Mouse (Mus musculus) kidney, adult 18-20 months (tissue): ENCODE data around the gene Pmpcb.

ENCODE experiments used
- DNase-seq: peaks from one replicate; pipeline ENCODE4 v3.0.0; 2021

The Pmpcb gene

DNA sequence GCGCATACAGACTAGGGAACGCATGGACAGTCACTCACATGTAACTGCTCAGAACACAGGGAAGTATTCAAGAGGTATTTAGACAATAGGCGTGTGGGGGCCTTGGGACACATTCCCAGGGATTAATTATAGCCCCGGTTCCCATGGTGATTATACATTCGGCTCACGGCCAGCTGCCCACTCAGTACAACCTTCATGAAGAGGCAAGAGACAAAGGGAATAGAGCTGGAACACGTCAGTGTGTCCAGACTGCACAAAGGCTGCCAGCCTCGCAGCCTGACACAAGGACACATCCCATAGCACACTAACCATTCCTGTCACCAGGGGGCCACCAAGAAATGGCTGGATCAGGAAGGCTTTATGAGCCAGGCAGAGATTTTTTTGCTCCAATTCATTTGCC lies 4.0 kb upstream of the Pmpcb start:
- DNase-seq = peak; percentile 44

DNA sequence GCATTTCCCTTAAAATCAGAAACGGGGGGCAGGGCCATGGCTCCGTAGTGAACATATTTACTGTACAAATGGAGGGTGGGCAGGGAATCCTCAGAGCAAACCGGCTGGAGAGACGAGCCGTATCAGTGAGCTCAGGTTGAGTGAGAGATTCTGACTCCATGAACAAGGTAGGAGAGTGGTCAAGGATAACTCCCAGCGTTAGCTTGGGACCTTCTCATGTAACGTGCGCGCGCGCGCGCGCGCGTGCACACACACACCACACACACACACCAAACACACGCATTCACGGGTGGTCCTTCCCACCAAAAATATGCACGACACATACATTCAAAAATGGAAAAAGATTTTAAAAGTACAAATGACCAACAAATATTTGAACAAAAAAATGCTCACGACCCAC lies 1.8 kb upstream of the Pmpcb start:
- no peak for DNase-seq

DNA sequence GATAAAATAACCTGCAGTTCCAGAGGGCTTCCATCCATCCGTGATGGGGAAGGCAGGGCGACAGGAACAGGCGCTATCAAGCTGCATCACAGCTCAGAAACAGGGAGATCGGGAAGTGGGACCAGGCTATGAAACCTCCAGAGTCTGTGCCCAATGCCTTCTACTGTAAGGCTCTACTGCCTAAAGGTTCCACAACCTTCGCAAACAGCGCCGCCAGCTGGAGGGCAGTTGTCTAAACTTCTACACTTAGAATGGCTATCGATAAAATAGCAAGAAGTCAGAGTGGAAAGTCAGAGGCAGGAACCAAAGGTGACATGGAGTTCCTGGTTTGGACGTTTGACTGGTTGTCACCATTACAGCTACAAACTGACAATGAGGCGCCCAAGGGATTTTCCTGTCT lies 1.4 kb upstream of the Pmpcb start:
- DNase-seq = peak; percentile 80

DNA sequence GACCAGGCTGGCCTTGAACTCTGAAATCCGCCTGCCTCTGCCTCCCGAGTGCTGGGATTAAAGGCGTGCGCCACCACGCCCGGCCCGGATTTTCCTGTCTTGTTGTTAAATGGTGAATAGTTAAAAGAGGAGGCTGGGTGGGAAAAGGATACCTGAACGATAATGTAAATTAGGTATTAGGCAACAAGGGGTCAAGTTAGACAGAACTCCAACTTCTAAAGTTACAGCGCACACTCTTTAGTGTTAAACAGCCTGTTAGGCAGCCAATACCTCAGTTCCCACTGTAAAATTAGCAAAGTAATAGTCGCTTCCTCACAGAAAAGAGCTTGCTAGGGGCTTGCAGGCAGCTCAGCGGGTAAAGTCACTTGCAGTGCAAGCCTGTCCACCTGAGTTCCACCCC lies 895 bp upstream of the Pmpcb start:
- no peak for DNase-seq

GRCm38 (mm10) chr5:21737620-21738019 lies 679 bp downstream of the Pmpcb start:
- DNase-seq = no peak

DNA sequence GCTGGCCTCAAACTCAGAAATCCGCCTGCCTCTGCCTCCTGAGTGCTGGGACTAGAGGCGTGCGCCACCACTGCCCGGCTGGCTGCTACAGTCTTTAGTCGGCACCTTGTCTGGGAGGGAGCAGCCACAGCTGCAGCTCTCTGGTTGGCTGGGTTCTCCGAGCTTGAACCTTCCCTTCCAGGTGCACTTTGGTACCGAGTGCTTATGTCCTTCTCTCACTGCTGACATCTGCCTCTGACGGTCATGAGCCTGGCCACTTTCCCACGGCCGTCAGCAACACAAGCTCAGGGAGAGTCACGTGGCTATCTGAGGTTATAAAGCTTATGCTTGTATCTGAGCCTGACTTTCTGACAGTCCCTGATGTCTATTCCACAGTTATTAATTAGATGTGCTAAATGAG lies 2.2 kb downstream of the Pmpcb start:
- peak; percentile 65 for DNase-seq

GRCm38 (mm10) chr5:21739881-21740280 lies 2.9 kb downstream of the Pmpcb start:
- no peak for DNase-seq

DNA sequence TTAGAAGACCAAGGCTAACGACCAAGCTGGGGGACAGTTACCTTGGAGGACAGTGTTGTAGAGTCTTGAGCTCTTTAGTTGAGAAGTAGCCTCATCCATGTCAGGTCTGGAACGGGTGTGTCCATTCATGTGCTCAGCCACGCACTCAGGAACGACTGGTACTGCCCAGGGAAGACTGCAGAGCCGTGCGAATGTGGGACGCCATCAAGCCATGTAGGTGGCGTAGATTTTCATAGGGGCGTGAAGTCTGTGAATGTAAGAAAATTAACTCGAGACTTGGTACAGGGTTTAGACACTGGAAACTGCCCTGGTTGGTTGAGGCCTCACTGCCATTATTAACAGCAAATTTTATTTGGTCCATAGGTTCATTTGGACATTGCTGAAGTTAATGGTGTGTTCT lies 6.7 kb downstream of the Pmpcb start:
- no peak for DNase-seq

DNA sequence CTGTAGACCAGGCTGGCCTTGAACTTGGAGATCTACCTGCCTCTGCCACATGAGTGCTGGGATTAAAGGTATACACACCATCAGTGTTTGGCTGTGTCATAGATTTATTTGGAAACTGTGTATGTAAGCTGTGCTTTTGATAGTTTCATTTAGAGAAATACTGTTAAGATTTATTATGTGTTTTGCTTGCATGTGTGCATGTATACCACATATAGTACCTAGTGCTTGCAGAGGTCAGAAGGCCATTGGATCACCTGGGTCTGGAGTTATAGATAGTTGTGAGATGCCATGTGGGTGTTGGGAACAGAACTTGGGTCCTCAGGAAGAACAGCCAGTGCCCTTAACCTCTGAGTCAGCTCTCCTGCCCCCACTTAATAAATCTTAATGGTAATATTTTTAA lies 7.7 kb downstream of the Pmpcb start:
- no peak for DNase-seq

DNA sequence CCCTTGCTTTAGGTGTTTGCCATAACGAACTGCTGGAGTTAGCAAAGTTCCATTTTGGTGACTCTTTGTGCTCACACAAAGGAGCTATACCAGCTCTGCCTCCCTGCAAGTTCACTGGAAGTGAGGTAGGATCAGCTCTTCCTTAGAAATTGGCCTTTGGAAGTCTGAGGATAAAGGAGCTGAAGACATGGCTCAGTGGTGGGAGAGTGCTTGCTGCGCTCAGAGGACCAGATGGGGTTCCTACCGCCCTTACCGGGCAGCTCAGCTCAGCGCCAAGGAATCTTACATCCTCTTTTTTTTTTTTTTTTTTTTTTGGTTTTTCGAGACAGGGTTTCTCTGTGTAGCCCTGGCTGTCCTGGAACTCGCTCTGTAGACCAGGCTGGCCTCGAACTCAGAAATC lies 9.0 kb downstream of the Pmpcb start:
- DNase-seq = no peak

- no peak for DNase-seq
Measured at GRCm38 (mm10) chr5:21768506-21768905, 31.6 kb downstream of the Pmpcb start.

DNA sequence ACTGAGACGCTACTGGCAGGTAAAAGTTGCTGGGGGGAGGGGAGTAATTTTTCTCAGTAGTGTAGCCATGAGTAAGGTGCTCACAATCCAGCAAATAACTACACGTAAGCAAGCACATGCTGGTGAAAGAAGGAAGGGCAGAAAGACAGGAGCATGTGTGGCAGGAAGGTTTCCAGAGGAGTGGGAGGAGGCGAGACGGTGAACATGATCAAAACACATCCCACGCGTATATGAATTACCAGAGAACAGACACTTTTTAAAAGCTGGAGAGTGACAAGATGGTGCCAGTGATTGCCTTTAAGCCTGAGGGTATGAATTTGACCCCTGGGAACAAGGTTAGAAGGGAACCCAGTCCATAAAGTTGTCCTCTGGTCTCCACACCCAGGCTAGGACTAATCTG lies 32.9 kb downstream of the Pmpcb start:
- DNase-seq = no peak

GRCm38 (mm10) chr5:21776491-21776890 lies 39.5 kb downstream of the Pmpcb start:
- no peak for DNase-seq

- DNase-seq = peak; percentile 29
Measured at GRCm38 (mm10) chr5:21784161-21785052, 47.5 kb downstream of the Pmpcb start.

GRCm38 (mm10) chr5:21785053-21785452 lies 48.1 kb downstream of the Pmpcb start, which contains the start of the genes Dnajc2 and Psmc2:
Dnajc2 (minus strand) TSS chr5:21785251.
Psmc2 (plus strand) TSS chr5:21785283.
- DNase-seq = peak; percentile 90

GRCm38 (mm10) chr5:21785776-21786175 lies 48.8 kb downstream of the Pmpcb start:
- no peak for DNase-seq

DNA sequence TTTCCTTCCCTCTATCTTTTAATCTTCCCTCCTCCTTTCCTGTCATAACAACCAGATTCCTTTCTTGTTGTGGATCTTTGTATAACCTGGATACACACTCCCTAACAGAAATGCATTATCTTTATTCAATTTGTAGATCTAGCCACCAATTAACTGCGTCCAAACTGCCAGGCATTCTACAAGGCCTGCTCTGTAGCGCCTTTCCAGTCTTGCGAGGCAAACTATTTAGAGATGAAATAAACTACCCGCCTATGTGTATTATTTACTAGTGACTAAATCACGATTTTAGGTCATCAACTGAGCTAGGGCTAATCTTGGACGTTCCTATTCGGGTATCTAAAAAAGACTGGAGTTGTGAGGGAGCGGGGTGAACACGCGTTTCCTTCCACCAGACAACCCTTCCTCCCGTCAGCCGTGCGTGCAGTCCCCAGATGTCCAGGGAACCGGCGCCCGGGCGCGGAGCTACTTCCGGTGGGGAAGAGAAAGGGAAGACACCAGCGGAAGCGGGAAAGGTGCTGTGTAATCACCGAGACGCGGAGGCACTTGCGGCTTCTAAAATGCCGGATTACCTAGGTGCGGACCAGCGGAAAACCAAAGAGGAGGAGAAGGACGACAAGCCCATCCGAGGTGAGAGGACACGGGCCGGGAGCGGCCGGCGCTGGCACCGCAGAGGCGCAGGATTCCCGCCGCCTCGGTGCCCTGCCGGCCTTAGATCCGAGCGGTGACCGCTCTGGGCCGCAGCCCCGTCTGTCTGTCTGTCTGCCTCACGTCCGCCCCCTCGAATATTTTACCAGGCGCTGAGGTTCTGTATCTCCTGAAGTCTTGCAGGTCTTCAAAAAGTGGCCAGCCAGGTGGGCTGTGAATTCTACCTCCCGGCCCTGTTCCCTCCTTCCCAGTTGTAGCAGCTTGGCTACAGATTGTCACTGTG lies 49.6 kb downstream of the Pmpcb start:
- DNase-seq = peak; percentile 92

- DNase-seq = no peak
Measured at GRCm38 (mm10) chr5:21787186-21788105, 50.5 kb downstream of the Pmpcb start.

DNA sequence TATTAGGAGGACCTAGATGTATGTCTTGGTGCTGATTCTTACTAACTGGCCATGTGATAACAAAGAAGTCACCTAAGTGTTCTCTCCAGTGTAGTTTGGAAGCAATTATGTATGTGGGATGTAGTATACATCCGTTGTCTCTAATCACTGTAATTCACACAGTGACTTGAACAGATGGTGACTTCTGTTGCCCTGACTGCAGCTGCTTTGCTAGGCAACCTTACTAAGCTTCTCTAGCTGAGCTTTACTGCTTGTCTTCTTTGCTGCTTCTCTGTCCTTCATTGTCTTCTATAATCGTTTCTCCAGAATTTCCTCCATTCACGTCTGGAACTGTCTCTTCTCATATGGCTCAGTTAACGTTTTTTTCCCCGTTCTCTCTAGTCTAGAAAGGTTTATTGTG lies 52.1 kb downstream of the Pmpcb start:
- no peak for DNase-seq

DNA sequence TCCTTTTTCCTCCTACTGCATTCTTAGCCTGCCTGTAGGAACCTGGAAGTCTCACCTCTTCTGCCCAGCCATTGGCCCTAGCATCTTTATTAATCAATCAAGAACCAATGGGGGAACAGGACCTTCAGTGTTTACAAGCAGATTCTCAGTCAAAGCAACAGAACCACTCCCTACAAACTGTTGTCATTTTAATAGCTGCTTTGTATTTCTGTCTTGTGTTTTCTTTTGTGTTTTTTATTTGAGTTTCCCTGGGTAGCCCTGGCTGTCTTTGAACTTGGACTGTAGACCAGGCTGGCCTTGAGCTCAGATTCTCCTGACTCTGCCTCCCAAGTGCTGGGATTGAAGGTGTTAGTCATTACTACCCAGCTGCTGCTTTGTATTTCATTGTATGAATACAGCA lies 55.2 kb downstream of the Pmpcb start:
- DNase-seq = no peak

DNA sequence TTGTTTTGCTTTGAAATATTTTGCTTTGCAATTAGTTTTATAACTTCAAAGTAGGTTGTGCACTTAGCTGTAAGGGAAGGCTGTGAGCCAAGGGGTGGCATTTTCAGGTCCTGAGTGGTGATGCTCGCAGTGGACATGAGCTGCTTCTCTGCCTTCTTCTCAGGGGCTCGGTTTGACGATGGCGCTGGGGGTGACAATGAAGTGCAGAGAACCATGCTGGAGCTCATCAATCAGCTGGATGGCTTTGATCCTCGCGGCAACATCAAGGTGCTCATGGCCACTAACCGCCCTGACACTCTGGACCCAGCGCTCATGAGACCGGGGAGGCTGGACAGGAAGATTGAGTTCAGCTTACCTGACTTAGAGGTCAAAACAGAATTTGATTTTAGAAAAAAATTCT lies 66.0 kb downstream of the Pmpcb start:
- no peak for DNase-seq

DNA sequence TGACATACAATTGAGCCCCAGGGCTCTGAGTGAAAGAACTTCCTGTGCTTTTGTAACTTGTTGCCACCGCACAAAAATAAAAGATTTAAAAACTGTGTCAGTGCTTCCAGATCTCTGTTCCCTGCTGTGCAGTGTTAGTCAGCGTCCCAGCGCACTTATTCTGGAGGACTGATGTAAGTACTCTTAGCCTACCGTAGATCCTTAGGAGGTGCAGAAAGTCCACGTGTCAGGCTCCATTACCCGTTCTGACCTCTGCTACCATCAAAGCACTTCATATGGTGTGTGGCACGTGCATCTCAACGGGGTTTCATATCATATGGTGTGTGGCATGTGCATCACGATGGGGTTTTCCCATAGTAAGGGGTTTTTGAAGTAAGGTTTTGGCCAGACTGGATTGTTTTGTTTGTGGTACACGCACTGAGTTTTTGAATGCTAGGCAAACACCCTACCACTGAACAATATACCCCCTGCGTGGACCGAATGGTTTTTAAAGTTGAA lies 66.8 kb downstream of the Pmpcb start:
- no peak for DNase-seq
